Mouse (Mus musculus) T-helper 2 cell (primary cell): ENCODE measurements around the gene L3mbtl2.
"Not testable (repeated sequence)": the region's sequence is repeated elsewhere in the genome, so short reads cannot be mapped to it uniquely, and the experiment has no call there.

ENCODE experiments used
- in situ Hi-C: fragments of 300-600 bp; cut with MboI, MseI; formaldehyde crosslinking; loops from one replicate; pipeline ENCODE4 v1.15.1; 2025; ENCODE audit warnings: high pct_unique_total_duplicates

Gene L3mbtl2

GRCm38 (mm10) chr15:81663697-81664561 lies at the start of gene L3mbtl2:
Gene L3mbtl2, plus strand, starts transcription at chr15:81663889.
- in situ Hi-C loops, result no loop called here

- in situ Hi-C loops, result loop anchor here (5.0 kb wide), 1 partner anchor 42 kb away; no protein-coding TSS in a partner anchor
Observed at GRCm38 (mm10) chr15:81649516-81650455, 13.9 kb upstream of the L3mbtl2 start.

- in situ Hi-C loops, result loop anchor here (5.0 kb wide), 1 partner anchor 43 kb away; no protein-coding TSS in a partner anchor
Observed at GRCm38 (mm10) chr15:81650636-81651035, 13.1 kb upstream of the L3mbtl2 start.

GRCm38 (mm10) chr15:81661701-81662100 lies 2.0 kb upstream of the L3mbtl2 start:
- in situ Hi-C loops, result no loop called here

GRCm38 (mm10) chr15:81663281-81663680 lies 408 bp upstream of the L3mbtl2 start:
- in situ Hi-C loops, result no loop called here

GRCm38 (mm10) chr15:81666957-81667356 lies 3.3 kb downstream of the L3mbtl2 start:
- in situ Hi-C loops, result no loop called here

DNA sequence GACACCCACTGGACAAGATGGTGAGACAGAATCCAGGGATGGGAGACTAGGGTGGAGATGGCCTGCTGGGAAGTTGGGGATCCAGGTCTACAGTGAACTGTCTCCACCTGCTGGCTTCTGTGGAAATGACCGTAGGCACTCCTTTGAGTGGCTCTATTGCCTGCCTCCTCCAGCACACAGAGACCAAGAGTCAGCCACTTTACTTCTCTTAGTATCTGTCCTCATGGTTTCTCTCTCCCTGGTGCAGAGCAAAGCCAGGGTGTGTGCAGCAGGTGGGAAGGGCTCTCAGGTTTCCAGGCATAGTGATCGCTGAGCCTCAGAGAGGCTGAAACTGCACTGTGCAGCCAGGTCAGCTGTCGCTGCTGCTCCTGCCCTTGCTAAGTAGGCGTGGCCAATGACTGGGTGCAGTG lies 6.5 kb downstream of the L3mbtl2 start:
- in situ Hi-C loops, result no loop called here

- in situ Hi-C loops, result no loop called here
Observed at GRCm38 (mm10) chr15:81676637-81677036, 12.9 kb downstream of the L3mbtl2 start.

- in situ Hi-C loops, result no loop called here
Observed at GRCm38 (mm10) chr15:81680301-81680805, 16.7 kb downstream of the L3mbtl2 start.

- in situ Hi-C loops, result no loop called here
Observed at GRCm38 (mm10) chr15:81693366-81693966, 29.8 kb downstream of the L3mbtl2 start.

DNA sequence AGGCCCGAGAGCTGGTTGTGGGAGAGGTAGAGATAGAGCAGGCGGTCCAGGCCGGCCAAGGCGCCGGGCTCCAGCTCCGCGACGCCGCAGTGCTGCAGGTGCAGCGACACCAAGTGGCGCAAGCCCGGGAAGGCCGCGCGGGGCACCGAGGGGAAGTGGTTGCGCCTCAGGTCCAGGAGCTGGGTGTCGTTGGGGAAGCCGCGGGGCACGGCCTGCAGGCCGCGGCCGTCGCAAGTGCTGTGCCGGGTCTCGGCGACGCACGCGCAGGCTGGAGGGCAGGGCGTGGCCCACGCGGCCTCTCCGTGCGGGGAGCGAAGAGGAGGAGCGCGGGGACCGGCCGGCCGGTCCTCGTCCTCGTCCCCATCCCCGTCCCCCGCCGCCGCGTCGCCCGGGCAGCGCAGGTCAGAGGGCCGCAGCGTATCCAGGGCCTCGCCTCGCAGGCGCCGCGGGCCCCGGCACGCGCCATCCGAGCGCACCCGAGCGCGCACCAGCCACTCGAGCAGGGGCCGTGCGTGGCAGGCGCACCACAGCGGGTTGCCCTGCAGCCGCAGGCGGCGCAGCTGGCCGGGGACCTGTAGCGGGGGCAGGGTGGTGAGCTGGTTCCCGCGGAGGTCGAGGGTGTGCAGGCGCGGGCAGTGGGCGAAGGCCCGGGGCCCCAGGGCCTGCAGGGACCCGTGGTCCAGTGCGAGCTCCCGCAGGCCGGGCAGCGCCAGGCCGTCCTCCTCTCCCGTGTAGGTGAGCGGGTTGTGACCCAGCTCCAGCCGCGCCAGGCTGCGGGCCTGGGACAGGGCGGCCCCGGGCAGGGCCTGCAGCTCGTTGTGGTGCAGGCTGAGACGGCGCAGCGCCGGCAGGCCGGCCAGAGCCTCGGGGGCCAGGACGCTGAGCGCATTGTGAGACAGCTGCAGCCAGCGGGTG lies 30.5 kb downstream of the L3mbtl2 start:
- in situ Hi-C loops, result no loop called here

DNA sequence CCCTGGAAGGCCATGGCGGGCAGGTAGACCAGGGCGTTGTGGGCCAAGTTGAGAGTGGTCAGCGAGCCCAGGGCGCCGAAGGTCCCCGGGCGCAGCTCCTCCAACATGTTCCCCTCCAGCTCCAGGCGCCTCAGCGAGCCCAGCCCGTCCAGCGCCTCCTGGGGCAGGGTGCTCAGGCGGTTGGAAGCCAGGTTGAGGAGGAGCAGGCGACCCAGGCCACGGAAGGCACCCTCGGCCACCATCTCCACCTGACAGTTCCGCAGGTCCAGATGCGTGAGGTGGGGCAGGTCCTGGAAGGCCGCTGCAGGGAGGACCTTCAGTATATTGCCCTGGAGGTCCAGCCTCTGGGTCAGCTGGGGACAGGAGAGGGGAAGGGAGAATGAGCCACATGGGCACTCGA lies 31.2 kb downstream of the L3mbtl2 start:
- in situ Hi-C loops, result no loop called here

- in situ Hi-C loops, result no loop called here
Observed at GRCm38 (mm10) chr15:81697175-81697574, 33.5 kb downstream of the L3mbtl2 start, which contains the start of gene Chadl. Gene Chadl, minus strand, starts transcription at chr15:81697287.

DNA sequence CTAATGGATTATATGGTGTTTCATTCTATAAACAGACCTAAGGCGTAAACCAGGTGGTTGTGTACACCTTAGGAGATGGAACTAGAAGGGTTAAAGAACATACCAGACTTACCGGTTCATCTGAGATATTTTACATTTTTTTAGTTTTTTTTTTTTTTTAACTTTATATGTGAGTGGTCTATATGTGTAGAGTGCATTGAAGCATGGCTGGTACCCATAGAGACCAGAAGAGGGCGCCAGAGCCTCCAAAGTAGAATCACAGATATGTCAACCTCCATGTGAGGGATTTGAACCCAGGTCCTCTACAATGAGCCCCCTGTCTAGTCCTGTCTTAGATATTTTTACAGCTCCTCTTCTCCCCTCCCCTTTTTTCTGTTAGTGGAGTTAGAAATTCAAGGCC lies 34.2 kb downstream of the L3mbtl2 start:
- in situ Hi-C loops, result no loop called here

- in situ Hi-C loops, result no loop called here
Observed at GRCm38 (mm10) chr15:81698532-81698931, 34.8 kb downstream of the L3mbtl2 start.

DNA sequence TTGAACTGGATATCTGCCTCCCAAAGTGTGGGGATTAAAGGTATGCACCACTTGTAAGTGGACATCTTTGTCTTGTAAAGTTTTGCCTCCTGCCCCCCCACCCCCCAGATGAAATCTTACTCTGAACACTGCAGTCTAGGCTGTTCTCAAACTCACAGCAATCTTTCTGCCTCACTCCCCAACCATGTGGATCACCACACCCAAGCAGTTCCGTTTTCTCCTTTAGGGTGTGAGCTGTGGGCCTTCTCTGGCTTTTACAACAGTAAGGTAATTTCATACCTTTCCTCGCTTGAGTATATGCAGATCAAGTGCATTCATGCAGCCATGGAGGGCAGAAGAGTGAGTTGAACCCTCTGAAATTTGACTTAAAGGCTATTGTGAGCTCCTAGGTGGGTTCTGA lies 36.5 kb downstream of the L3mbtl2 start:
- in situ Hi-C loops, result no loop called here

DNA sequence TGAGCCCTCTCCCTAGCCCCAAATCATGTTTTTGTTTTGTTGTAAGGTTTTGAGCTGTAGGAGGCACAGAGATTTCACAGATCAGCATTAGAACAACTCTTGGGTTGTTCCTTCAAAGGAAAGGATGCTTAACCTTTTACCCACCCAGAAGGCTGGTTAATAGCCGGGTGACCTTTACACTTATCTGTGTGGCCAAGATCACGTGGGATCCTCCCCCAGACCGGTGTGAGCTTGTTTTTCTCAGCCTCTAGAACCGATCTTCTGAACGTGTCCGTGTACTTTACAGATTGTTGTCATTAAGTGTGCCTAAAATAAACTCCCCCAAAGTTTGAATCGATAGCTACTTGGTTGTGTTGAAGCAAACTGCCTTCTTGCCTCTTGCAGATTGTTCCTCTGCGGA lies 36.9 kb downstream of the L3mbtl2 start:
- in situ Hi-C loops, result no loop called here

- in situ Hi-C loops, result not testable (repeated sequence)
Observed at GRCm38 (mm10) chr15:81701350-81701749, 37.7 kb downstream of the L3mbtl2 start.

DNA sequence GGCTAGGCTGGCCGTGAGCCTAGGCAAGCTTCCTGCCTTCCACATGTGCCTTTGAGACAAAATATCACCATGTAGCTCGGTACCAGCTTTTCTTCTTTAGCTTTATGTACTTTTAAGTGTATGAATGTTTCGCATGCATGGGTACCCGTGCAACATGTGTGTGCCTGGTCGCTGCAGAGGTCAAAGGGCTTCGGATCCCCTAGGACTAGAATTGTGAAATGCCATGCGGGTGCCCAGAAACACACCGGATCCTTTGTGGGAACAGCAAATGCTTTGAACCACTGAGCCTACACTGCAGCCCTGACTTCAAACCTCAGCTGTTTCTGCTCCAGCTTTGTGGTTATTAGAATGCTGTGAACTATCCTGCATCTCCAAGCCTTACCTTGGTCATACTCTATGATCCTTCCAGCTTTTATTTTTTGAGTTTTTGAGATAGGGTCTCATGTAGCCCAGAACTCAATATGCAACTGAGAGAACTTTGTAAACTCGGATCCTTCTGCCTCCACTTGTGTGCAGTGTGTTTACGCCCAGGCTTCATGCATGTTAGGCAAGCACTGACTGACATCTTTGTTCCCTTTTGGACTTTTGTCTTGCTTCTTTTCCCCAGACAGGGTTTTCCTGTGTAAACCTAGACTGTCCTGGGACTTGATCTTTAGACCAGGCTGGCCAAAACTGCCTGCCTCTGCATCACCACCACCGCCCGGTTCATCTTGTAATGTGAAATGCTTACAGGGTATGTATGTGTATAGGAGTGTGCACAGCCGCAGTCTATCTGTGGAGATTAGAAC lies 38.8 kb downstream of the L3mbtl2 start:
- in situ Hi-C loops, result no loop called here

DNA sequence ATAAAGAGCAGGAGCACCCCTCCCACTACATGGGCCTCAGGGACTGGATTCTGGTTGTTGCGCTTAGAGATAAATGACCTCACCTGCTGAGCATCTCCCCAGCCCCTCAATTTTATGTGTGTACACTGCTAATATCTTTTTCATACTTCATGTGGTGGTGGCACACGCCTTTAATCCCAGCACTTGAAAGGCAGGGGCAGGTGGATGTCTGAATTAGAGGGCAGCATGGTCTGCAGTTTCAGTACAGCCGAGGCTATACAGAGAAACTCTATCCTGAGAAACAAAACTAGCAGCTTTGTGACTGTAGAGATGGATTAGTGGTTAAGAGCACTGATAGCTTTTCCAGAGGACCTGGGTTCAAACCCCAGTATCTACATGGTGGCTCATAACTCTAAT lies 39.4 kb downstream of the L3mbtl2 start:
- in situ Hi-C loops, result no loop called here
